In the genomic region with DNA sequence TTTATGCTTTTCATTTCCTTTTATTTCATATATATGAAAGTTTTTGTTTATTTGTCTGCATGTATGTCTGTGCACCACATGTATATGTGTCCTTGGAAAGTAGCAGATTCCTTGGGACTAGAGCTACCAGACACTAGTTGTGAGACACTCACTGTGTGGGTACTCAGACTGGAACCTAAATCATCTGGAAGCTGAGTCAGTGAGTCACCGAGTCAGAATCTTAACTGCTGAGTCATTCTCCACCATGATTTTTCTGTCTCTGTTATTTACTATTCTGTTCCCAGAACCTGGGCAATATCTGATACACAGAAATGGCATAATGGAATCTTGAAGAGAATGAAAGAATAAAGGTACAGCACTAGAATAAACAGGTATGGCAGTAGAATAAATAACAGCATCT, we compare ENCODE assay signal across 30 mouse cellular contexts. TPM values are rescaled to one million over a fixed set of nuclear protein-coding genes. Genes with fewer than 3 reads are reported as not detected.
A peak's percentile ranks its signal among the peaks of the same experiment; 100 is the strongest.
DNase-seq lines count a peak whose midpoint lies in the region; ATAC-seq and TF ChIP-seq lines count a peak whose summit lies in the region.
"Had no signal": no experiment of that assay in that cellular context is flagged by ENCODE, and none has a peak within 500 bp of the region (broad histone marks: within the 10 kb centered on the region; RNA-seq: fewer than 3 reads in every experiment).

No protein-coding gene starts in this region.

- WGBS in forebrain, postnatal 0 days = 79% methylated on average over 1 of the region's 1 CpGs
- WGBS in neural tube, embryonic 15.5 days = 77% methylated on average over 1 of the region's 1 CpGs

- H3K27ac ChIP-seq in ES-E14 (ENCODE audit: insufficient read depth, low read depth, low read length, poor library complexity, severe bottlenecking) = no peak overlapping the region
- H3K27ac ChIP-seq in forebrain, postnatal 0 days (ENCODE audit: low read depth, low read length) = no peak overlapping the region
- H3K27ac ChIP-seq in neural tube, embryonic 15.5 days (replicated peaks) = no peak overlapping the region
- H3K27ac ChIP-seq: forebrain, embryonic 10.5 days; heart, embryonic 15.5 days; hindbrain, embryonic 15.5 days; limb, embryonic 10.5 days; midbrain, embryonic 10.5 days; neural tube, embryonic 13.5 days had no signal

- no peak overlapping the region for H3K4me3 ChIP-seq in ES-E14 (ENCODE audit: insufficient read depth in 1 of 2, low read depth in 1 of 2, low read length in 2 of 2, poor library complexity in 1 of 2, severe bottlenecking in 1 of 2)
- no peak overlapping the region for H3K4me3 ChIP-seq in forebrain, postnatal 0 days (ENCODE audit: low read depth, low read length)
- H3K4me3 ChIP-seq in neural tube, embryonic 15.5 days (replicated peaks) = no peak overlapping the region
- H3K4me3 ChIP-seq: forebrain, embryonic 10.5 days; heart, embryonic 15.5 days; hindbrain, embryonic 15.5 days; limb, embryonic 10.5 days; midbrain, embryonic 10.5 days; myocyte; neural tube, embryonic 13.5 days had no signal

- CTCF ChIA-PET in Patski (lab: Charles Lee) = interaction anchor here (0.7 to 1.2 kb wide), 2 partner anchors 8 to 10 kb away, joined by 3 to 4 read pairs; no protein-coding TSS in a partner anchor

- DNase-seq in frontal cortex, postnatal 25 days (ENCODE audit: low spot score in 2 of 2) = no peak
- DNase-seq in ES-E14 (ENCODE audit: low read depth, low spot score) (no peak), Patski (ENCODE audit: low read depth, low spot score) (peak; percentile 33)
- DNase-seq in fibroblast of lung, adult 2 months (ENCODE audit: low read depth) = peak; percentile 65
- DNase-seq in forebrain, postnatal 0 days = no peak
- no peak for DNase-seq in heart, postnatal 36 days
- DNase-seq: adrenal gland, postnatal 14 days; cerebellum, adult 2 months; cerebellum, postnatal 25 days; gastrocnemius, postnatal 36 days; heart, postnatal 4 days; kidney, adult 2 months; kidney, postnatal 10 days; liver; liver, postnatal 0 days; lung, postnatal 10 days; right cerebral cortex, adult 18-20 months; right cerebral cortex, postnatal 4 days; thymus, postnatal 14 days had no signal

- no peaks in the 10 kb centered on the region for H3K9me3 ChIP-seq in ES-E14 (ENCODE audit: control insufficient read depth, insufficient read depth, low read depth, low read length)
- H3K9me3 ChIP-seq in forebrain, postnatal 0 days (ENCODE audit: low read length) = no peaks in the 10 kb centered on the region
- H3K9me3 ChIP-seq in neural tube, embryonic 15.5 days (replicated peaks) = no peaks in the 10 kb centered on the region
- H3K9me3 ChIP-seq: forebrain, embryonic 10.5 days; heart, embryonic 15.5 days; limb, embryonic 10.5 days; midbrain, embryonic 10.5 days; neural tube, embryonic 13.5 days had no signal

- in situ Hi-C loops in ES-E14 (cut with MboI; ENCODE audit: low sequenced_read_pairs in 2 of 2, unreplicated experiment in 2 of 2) = no loop called here
- in situ Hi-C loops in Patski (cut with MboI; ENCODE audit: low pct_unique_long_range_greater_than_20kb) = loop anchor here (25.0 kb wide), 1 partner anchor 609 kb away; a partner anchor contains a TSS

- TF ChIP-seq CTCF in Patski (IDR thresholded peaks at IDR 0.05) = no peak
- TF ChIP-seq CTCF in forebrain, postnatal 0 days (IDR thresholded peaks at IDR 0.05; ENCODE audit: low read depth) = no peak

- intact Hi-C loops in heart, postnatal 36 days (cut with DNase I) = no loop called here

- 0 out of 4 replicates have a peak, but pooled peaks cover 0 to 4% of the 10 kb centered on the region in 2 experiments for H3K4me1 ChIP-seq in ES-E14 (ENCODE audit: control insufficient read depth in 2 of 2, insufficient read depth in 2 of 2, low read length in 2 of 2, poor library complexity in 1 of 2)
- no peaks in the 10 kb centered on the region for H3K4me1 ChIP-seq in forebrain, postnatal 0 days (ENCODE audit: insufficient read depth)
- H3K4me1 ChIP-seq in neural tube, embryonic 15.5 days = no peaks in the 10 kb centered on the region
- H3K4me1 ChIP-seq: forebrain, embryonic 10.5 days; heart, embryonic 15.5 days; hindbrain, embryonic 15.5 days; limb, embryonic 10.5 days; midbrain, embryonic 10.5 days; neural tube, embryonic 13.5 days had no signal

- no peaks in the 10 kb centered on the region; the same call in 1 of the 2 replicates for H3K36me3 ChIP-seq in ES-E14 (ENCODE audit: control insufficient read depth, insufficient read depth, low read length, poor library complexity, severe bottlenecking)
- peaks cover 12% of the 10 kb centered on the region for H3K36me3 ChIP-seq in forebrain, postnatal 0 days (ENCODE audit: insufficient read depth)
- peaks cover 19% of the 10 kb centered on the region for H3K36me3 ChIP-seq in neural tube, embryonic 15.5 days

- H3K9ac ChIP-seq in ES-E14 (ENCODE audit: insufficient read depth, low read depth, low read length, poor library complexity, severe bottlenecking) = no peak overlapping the region
- H3K9ac ChIP-seq in forebrain, postnatal 0 days = no peak overlapping the region
- no peak overlapping the region for H3K9ac ChIP-seq in neural tube, embryonic 15.5 days (replicated peaks)
- H3K9ac ChIP-seq: heart, embryonic 15.5 days; hindbrain, embryonic 15.5 days; liver, postnatal 0 days; neural tube, embryonic 13.5 days had no signal

- H3K27me3 ChIP-seq in Patski = no peaks in the 10 kb centered on the region
- no peaks in the 10 kb centered on the region for H3K27me3 ChIP-seq in forebrain, postnatal 0 days (ENCODE audit: insufficient read depth, low read length)
- no peaks in the 10 kb centered on the region for H3K27me3 ChIP-seq in neural tube, embryonic 15.5 days (replicated peaks)
- H3K27me3 ChIP-seq: heart, embryonic 15.5 days; hindbrain, embryonic 15.5 days; neural tube, embryonic 13.5 days had no signal

- peak; percentile 70; the same call in 1 of the 2 replicates for ATAC-seq in frontal cortex, adult (ENCODE audit: low TSS enrichment)
- peak; percentile 97 for ATAC-seq in Patski
- no peak for ATAC-seq in forebrain, postnatal 0 days
- ATAC-seq in neural tube, embryonic 15.5 days (ENCODE audit: low FRiP score) = no peak
- ATAC-seq: forebrain, embryonic 16.5 days; liver, postnatal 0 days; midbrain, embryonic 16.5 days had no signal

- H3K4me2 ChIP-seq in forebrain, postnatal 0 days (ENCODE audit: low read depth) = no peak overlapping the region
- no peak overlapping the region for H3K4me2 ChIP-seq in neural tube, embryonic 15.5 days
- H3K4me2 ChIP-seq: heart, embryonic 15.5 days; hindbrain, embryonic 15.5 days; neural tube, embryonic 13.5 days had no signal

- POLR2A ChIA-PET in Patski (lab: Charles Lee) = no interaction called here

TF ChIP-seq in ES-E14, 5 proteins besides CTCF, POLR2A, EP300 and RAD21:
- TF ChIP-seq ZC3H11A (IDR thresholded peaks at IDR 0.05; ENCODE audit: borderline replicate concordance, low read depth, low read length) (no peak), MAFK (IDR thresholded peaks at IDR 0.05; ENCODE audit: insufficient read depth, low read depth, low read length) (peak; percentile 33; the same call in 1 of the 2 replicates)
TF ChIP-seq in ES-E14: peak in this region for 1.

RNA-seq across cellular contexts. Expression of a gene that starts 14.0 kb away (rescaled TPM):
- 32.8 and 35.6 TPM in 2 replicates for total RNA-seq in ES-E14 (2012; rRNA removed)
- 43.6 TPM for polyA plus RNA-seq in Patski (2021)
- 55.2 and 67.3 TPM in 2 replicates for total RNA-seq in forebrain, postnatal 0 days (2014; rRNA removed)
- 33.3 and 40.1 TPM in 2 replicates for polyA plus RNA-seq in forebrain, postnatal 0 days (2015; fragmentation: Nextera tagmentation; extraction: Ambion mirVana)
- total RNA-seq in heart, postnatal 36 days (2021) = 10 to 100 TPM; 13.5 to 13.9 TPM
- polyA plus RNA-seq in neural tube, embryonic 15.5 days (2015; fragmentation: Nextera tagmentation; extraction: Ambion mirVana) = 34.9 and 37.5 TPM in 2 replicates

Comparison
In these comparisons a context has a peak if more than half of its experiments do, and no peak if none do; other contexts are left out.
1. ATAC-seq: peak in frontal cortex, adult (single experiment) and Patski (single experiment); none in forebrain, postnatal 0 days (single experiment) and neural tube, embryonic 15.5 days (single experiment).
2. DNase-seq: peak in Patski (single experiment) and fibroblast of lung, adult 2 months (single experiment); none in frontal cortex, postnatal 25 days (0 of 2), ES-E14 (single experiment), forebrain, postnatal 0 days (single experiment) and heart, postnatal 36 days (0 of 2).